In genomic region chr9:34279906-34280305, GRCm38 (mm10) we compare ENCODE assay signal across 10 mouse cellular contexts.
DNase-seq lines count a peak whose midpoint lies in the region; ATAC-seq and TF ChIP-seq lines count a peak whose summit lies in the region.
"Had no signal": no experiment of that assay in that cellular context is flagged by ENCODE, and none has a peak within 500 bp of the region (broad histone marks: within the 10 kb centered on the region; RNA-seq: fewer than 3 reads in every experiment).

No protein-coding gene starts in this region.

- H3K27ac ChIP-seq in left cerebral cortex, adult 2 months = no peak overlapping the region
- H3K27ac ChIP-seq in kidney, adult 2 months (ENCODE audit: insufficient read depth, low read depth, low read length) = no peak overlapping the region
- H3K27ac ChIP-seq: macrophage had no signal

- intact Hi-C loops in left cerebral cortex, adult 2 months (cut with DNase I) = loop anchor here (10.0 kb wide), 2 partner anchors 185 to 205 kb away; partner anchors contain the start of gene Kirrel3
- intact Hi-C loops in left cerebral cortex, postnatal 14 days (cut with DNase I) = no loop called here

- H3K4me3 ChIP-seq in left cerebral cortex, adult 2 months = no peak overlapping the region
- H3K4me3 ChIP-seq in kidney, adult 2 months (ENCODE audit: insufficient read depth, low read depth, low read length) = no peak overlapping the region

- no peaks in the 10 kb centered on the region for H3K27me3 ChIP-seq in kidney, adult 2 months (replicated peaks; ENCODE audit: control insufficient read depth, insufficient read depth, low read length)

- TF ChIP-seq POLR2A in kidney, adult 2 months (IDR thresholded peaks at IDR 0.05; ENCODE audit: low read depth, low read length) = no peak

- H3K4me1 ChIP-seq in kidney, adult 2 months (ENCODE audit: control insufficient read depth, insufficient read depth, low read length) = no peaks in the 10 kb centered on the region

- no peak for TF ChIP-seq CTCF in left cerebral cortex, adult 2 months (IDR thresholded peaks at IDR 0.05)
- no peak for TF ChIP-seq CTCF in kidney, adult 2 months (conservative IDR thresholded peaks at IDR 0.05; ENCODE audit: insufficient read depth, insufficient read length, low read depth, low read length)

- ATAC-seq in cerebellum, adult (ENCODE audit: insufficient number of reproducible peaks, low FRiP score, low TSS enrichment) = no peak

- peak; percentile 9 to 25 for DNase-seq in left cerebral cortex, adult 2 months (ENCODE audit: extremely low spot score in 1 of 2, low spot score in 2 of 2)
- DNase-seq in left cerebral cortex, postnatal 14 days (ENCODE audit: low spot score in 2 of 2) = no peak
- DNase-seq in brain, adult 2 months (ENCODE audit: low read depth, low spot score) = peak; percentile 54
- DNase-seq in kidney, adult 2 months = peak; percentile 23
- DNase-seq in ovary, adult 18-20 months (ENCODE audit: low spot score) = peak; percentile 25
- no peak for DNase-seq in cerebellum, postnatal 14 days
- DNase-seq in gastrocnemius, postnatal 10 days = no peak
- DNase-seq: adrenal gland, postnatal 14 days had no signal

- H3K36me3 ChIP-seq in kidney, adult 2 months (ENCODE audit: control insufficient read depth, insufficient read depth, low read length) = no peaks in the 10 kb centered on the region

- WGBS in kidney, adult 2 months = 43% methylated on average over 2 of the region's 2 CpGs

Comparison
In these comparisons a context has a peak if more than half of its experiments do, and no peak if none do; other contexts are left out.
1. DNase-seq: peak in left cerebral cortex, adult 2 months (2 of 2), brain, adult 2 months (single experiment), kidney, adult 2 months (single experiment) and ovary, adult 18-20 months (single experiment); none in left cerebral cortex, postnatal 14 days (0 of 2), cerebellum, postnatal 14 days (0 of 2) and gastrocnemius, postnatal 10 days (single experiment).